Mouse (Mus musculus) forebrain, embryonic 12.5 days (tissue): ENCODE measurements around the gene Pcna. TPM values are rescaled to one million over a fixed set of nuclear protein-coding genes. Genes with fewer than 3 reads are reported as not detected.

Experiments used
- ATAC-seq: fragments of 200-750 bp; cut with Nextera tagmentation; 2 replicates; pipeline ENCODE4 v1.8.0; 2017; ENCODE audit warnings: moderate TSS enrichment; ENCODE audit not compliant: low FRiP score
- H3K27ac ChIP-seq: fragments of 300-500 bp; sonication (generic); 2 replicates; pipeline ENCODE4 v1.5.1; 2016; ENCODE audit warnings: mild to moderate bottlenecking
- H3K27me3 ChIP-seq: fragments of 300-500 bp; sonication (generic); 2 replicates; pipeline ENCODE4 v1.6.1; 2016; ENCODE audit warnings: mild to moderate bottlenecking
- H3K36me3 ChIP-seq: fragments of 300-500 bp; sonication (generic); replicated peaks from 2 replicates; pipeline ENCODE4 v1.6.1; 2016; ENCODE audit warnings: mild to moderate bottlenecking
- H3K4me1 ChIP-seq: fragments of 300-500 bp; sonication (generic); 2 replicates; pipeline ENCODE4 v1.6.1; 2016
- H3K4me2 ChIP-seq: fragments of 300-500 bp; sonication (generic); 2 replicates; pipeline ENCODE4 v1.6.1; 2016; ENCODE audit warnings: mild to moderate bottlenecking, moderate library complexity
- H3K4me3 ChIP-seq: fragments of 300-500 bp; sonication (generic); replicated peaks from 2 replicates; pipeline ENCODE4 v1.5.1; 2016; ENCODE audit warnings: mild to moderate bottlenecking
- H3K9ac ChIP-seq: fragments of 300-500 bp; sonication (generic); 2 replicates; pipeline ENCODE4 v1.6.1; 2016; ENCODE audit warnings: mild to moderate bottlenecking
- H3K9me3 ChIP-seq: fragments of 300-500 bp; sonication (generic); 2 replicates; pipeline ENCODE4 v1.6.1; 2016
- WGBS: fragments of 180-500 bp; shearing (Covaris S2); methylation state at CpG from one replicate; pipeline ENCODE4 v1.1.7; 2016; 5-methylcytosine and 5-hydroxymethylcytosine counted together
- polyA plus RNA-seq: library from polyadenylated mRNA; unstranded; fragments of >200 nt; fragmentation: Nextera tagmentation; extraction: Ambion mirVana; gene quantifications from 2 replicates; pipeline ENCODE4 v1.2.1, GENCODE M21; 2016

Pcna gene
- polyA plus RNA-seq, 1 experiment from 2014 or later, result 322 TPM

DNA sequence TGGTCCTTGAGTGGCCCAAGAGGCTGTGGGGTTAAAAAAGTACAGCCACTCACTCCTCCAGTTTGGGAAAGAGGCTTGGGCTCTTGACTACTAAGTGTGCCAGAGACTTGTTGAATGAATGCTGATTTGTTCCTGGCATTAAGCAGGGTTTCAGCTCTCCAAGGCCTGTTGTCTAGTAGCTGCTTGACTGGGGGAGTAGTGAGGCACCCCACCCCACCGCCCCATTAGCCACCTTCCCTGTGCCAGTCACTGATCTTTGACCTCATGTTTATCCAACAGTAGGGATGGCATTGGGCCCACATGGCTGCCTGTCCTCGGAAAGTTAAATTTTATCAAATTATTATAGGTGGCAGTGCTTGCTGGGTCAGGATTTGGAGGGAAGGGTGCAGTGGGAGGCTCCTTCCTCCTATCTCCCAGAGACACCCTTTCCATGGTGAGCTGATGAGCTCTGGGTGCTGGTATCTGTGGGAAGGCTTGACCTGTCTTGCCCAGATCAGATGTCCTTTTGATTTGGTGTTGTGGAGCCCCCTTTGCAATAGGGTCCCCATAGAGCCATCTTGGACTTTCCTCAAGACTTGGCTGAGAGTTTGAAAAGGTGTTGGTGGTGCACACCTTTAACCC lies 17.3 kb upstream of the Pcna start:
- no peaks in the 10 kb centered on the region; the same call in 1 of the 2 replicates for H3K4me1 ChIP-seq
- H3K36me3 ChIP-seq, result no peaks in the 10 kb centered on the region; the same call in 1 of the 2 replicates
- no peak overlapping the region for H3K27ac ChIP-seq
- H3K9ac ChIP-seq, result no peak overlapping the region
- H3K4me2 ChIP-seq, result no peak overlapping the region
- H3K4me3 ChIP-seq, result no peak overlapping the region
- H3K27me3 ChIP-seq, result no peaks in the 10 kb centered on the region
- 78% methylated on average over 2 of the region's 2 CpGs for WGBS
- ATAC-seq, result no peak
- H3K9me3 ChIP-seq, result no peaks in the 10 kb centered on the region

DNA sequence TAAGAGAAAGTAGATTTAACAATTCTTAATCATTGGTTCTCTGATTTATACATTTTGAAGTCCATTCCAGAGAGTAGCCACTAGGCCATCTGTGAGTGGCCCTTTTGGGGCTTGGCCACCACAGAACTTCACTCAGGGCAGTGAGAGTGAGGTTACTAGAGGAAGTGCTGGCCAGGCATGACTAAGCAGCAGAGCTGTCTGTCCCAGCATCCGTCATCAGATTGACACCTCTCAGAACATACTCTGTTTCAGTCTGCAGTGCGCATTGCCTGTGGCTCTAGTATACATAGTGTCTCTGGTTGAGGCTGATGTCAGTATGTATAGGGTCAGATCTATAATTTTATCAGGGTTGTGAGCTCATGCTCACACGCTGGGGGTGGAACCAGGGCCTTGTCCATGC lies 16.1 kb upstream of the Pcna start:
- H3K36me3 ChIP-seq, result no peaks in the 10 kb centered on the region
- H3K9ac ChIP-seq, result no peak overlapping the region
- no peak overlapping the region for H3K4me3 ChIP-seq
- H3K4me1 ChIP-seq, result peaks cover 11% of the 10 kb centered on the region
- no peak overlapping the region for H3K27ac ChIP-seq
- ATAC-seq, result no peak
- H3K9me3 ChIP-seq, result no peaks in the 10 kb centered on the region
- H3K27me3 ChIP-seq, result no peaks in the 10 kb centered on the region
- H3K4me2 ChIP-seq, result no peak overlapping the region
- 90% methylated on average over 3 of the region's 3 CpGs for WGBS

DNA sequence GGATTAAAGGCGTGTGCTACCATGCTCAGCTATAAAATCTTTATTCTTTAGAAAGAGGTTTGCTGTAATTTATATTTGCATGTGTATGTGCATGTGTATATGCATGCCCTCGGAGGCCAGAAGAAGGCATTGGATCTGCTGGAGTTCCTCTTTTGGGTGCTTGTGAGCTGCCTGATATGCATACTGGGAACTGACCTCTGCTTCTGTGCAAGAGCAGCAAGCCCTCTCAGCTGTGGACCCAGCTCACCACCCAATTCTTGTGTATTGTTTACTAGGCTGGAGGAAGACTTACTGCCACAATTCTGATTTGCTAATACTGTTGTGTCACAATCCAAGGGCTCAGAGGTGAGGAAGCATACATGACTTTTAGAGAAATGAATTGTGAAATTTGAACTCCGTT lies 13.0 kb upstream of the Pcna start:
- no peak for ATAC-seq
- no peak overlapping the region for H3K4me3 ChIP-seq
- H3K4me1 ChIP-seq, result peaks cover 13% of the 10 kb centered on the region
- H3K27ac ChIP-seq, result no peak overlapping the region
- H3K9me3 ChIP-seq, result no peaks in the 10 kb centered on the region
- no peak overlapping the region for H3K9ac ChIP-seq
- WGBS, result 92% methylated on average over 3 of the region's 3 CpGs
- no peaks in the 10 kb centered on the region for H3K27me3 ChIP-seq
- no peaks in the 10 kb centered on the region for H3K36me3 ChIP-seq
- H3K4me2 ChIP-seq, result no peak overlapping the region

DNA sequence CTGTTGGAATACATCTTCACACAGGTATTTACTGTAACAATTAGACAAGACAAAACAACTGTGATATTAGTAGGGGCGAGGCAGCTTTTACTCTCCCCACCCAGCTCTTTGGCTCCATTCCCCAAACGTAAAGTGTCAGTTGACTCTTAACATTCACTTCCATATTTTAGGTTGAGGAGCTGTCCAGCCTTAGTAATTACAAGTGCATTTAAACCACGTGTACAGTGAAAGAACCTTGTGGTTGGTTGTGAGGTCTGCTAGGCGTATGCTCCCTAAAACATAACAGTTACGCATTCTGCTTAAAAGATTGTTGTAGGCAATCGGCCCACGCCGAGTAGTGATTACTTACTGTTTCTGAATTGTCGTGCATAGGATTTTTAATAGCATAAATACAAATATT lies 12.1 kb upstream of the Pcna start:
- Histone ChIP-seq H3K9ac (no peak overlapping the region), H3K27me3 (no peaks in the 10 kb centered on the region), H3K9me3 (no peaks in the 10 kb centered on the region), H3K36me3 (no peaks in the 10 kb centered on the region), H3K4me1 (peaks cover 13% of the 10 kb centered on the region), H3K4me3 (peak overlapping the region; percentile 69; the same call in 1 of the 2 replicates), H3K4me2 (peak overlapping the region; percentile 65), H3K27ac (no peak overlapping the region)
- no peak for ATAC-seq
- 90% methylated on average over 9 of the region's 9 CpGs for WGBS

DNA sequence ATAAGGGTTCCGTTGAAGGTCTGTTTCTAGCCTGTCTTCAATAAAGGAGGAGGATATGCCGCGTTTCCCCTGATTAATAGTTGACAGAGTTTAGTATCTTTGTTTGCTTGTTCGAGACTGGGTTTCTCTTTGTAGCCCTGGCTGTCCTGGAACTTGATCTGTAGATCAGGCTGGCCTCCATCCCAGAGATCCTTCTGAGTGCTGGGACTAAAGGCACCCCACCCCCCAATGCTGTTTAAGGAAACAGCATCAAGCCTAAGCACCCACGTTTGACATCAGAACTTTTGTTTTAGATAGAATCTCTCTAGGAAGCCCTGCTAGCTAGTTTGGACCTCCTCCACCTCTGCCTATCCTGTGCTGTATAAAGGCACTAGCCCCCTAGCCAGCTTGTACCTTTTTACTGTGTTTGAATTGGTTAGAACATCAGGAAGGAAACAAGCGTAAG lies 11.2 kb upstream of the Pcna start:
- Histone ChIP-seq H3K27ac (peak overlapping the region; percentile 82; the same call in 1 of the 2 replicates), H3K4me1 (peaks cover 13% of the 10 kb centered on the region), H3K27me3 (no peaks in the 10 kb centered on the region), H3K9ac (peak overlapping the region; percentile 80), H3K4me3 (peak overlapping the region; percentile 69), H3K4me2 (peak overlapping the region; percentile 65), H3K36me3 (no peaks in the 10 kb centered on the region), H3K9me3 (no peaks in the 10 kb centered on the region)
- WGBS, result 15% methylated on average over 6 of the region's 6 CpGs
- no peak for ATAC-seq

DNA sequence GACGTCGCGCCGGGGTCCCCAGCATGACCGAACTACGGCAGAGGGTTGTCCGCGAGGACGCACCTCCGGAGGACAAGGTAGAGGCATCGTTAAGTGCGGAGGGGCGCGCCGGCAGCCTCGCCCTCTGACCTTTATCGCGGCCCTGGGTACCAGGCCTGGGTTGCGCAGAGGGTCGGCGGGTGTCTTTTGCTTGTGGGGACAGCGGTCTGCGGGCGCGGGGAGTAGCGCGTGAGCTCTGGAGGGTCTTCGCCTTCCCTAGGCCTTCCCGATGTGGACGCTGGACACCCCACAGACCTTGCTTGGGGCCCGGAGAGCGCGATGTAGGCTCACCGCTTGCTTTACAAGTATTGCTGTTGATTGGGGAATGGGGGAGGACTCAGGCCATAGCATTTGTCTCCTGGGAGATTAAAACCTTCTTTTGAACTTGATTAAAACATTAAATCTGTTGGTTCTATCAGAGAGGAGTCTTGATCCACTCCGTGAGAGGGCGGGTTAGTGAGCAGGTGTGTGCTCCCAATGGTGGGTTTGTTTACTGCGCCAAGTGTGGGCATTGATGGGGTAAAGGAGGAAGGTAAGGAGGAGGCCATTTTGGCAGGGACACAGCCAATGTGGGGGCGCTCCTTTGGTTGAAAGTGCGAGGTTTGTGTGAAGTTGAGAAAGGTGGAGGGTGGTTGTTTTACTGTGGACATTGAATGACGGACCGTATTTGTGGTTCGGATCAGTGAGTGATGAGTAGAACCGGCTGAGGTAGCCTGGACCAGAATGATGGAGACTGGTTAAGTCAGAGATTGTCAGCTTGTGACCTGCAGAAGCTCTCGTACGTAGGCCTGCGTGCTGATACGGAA lies 10.5 kb upstream of the Pcna start:
- Histone ChIP-seq H3K27ac (peak overlapping the region; percentile 82), H3K36me3 (no peaks in the 10 kb centered on the region), H3K4me2 (peak overlapping the region; percentile 65), H3K9ac (peak overlapping the region; percentile 80), H3K4me3 (peak overlapping the region; percentile 69), H3K9me3 (no peaks in the 10 kb centered on the region), H3K27me3 (no peaks in the 10 kb centered on the region), H3K4me1 (peaks cover 13% of the 10 kb centered on the region)
- ATAC-seq, result peak; percentile 69; the same call in 1 of the 2 replicates
- under 1% methylated on average over 47 of the region's 47 CpGs for WGBS

DNA sequence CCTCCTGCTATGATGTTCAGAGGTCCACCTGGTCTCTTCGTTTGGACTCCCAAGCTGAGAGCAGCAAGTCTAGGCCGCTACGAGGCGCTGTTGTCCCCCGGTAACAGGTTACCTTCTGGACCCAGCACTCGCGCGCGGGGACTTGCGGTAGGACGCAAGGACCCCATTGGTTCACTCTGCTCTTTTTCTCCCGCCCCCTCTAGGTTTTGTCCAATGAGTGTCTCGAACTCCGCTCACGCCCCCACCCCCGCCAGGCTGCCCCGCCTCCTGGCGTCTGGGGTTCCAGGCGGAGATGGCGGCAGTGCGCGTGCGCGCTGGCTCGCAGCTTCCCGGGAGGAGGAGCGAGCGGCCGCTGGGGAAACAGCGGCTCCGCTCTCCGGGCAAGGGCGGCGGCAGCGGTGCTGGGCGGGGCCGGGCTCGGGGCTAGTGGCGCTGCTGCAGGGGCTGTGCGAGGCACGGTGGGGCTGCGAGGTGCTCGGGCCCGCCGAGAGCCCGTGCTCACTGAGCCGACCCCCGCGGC lies 9.8 kb upstream of the Pcna start, which contains the start of gene Cds2:
Gene Cds2 (plus strand): TSS at position 270 of the 520 bp plus-strand sequence.
- H3K9ac ChIP-seq, result peak within 1 kb of the TSS; percentile 80
- H3K27ac ChIP-seq, result peak within 1 kb of the TSS; percentile 82
- H3K4me1 ChIP-seq, result peaks cover 13% of the 10 kb centered on the region
- H3K36me3 ChIP-seq, result no peaks in the 10 kb centered on the region
- ATAC-seq, result peak; percentile 99
- peak within 1 kb of the TSS; percentile 65 for H3K4me2 ChIP-seq
- H3K27me3 ChIP-seq, result no peaks in the 10 kb centered on the region
- H3K4me3 ChIP-seq, result peak within 1 kb of the TSS; percentile 69
- no peaks in the 10 kb centered on the region for H3K9me3 ChIP-seq
- WGBS, result 0% methylated on average over 49 of the region's 49 CpGs

DNA sequence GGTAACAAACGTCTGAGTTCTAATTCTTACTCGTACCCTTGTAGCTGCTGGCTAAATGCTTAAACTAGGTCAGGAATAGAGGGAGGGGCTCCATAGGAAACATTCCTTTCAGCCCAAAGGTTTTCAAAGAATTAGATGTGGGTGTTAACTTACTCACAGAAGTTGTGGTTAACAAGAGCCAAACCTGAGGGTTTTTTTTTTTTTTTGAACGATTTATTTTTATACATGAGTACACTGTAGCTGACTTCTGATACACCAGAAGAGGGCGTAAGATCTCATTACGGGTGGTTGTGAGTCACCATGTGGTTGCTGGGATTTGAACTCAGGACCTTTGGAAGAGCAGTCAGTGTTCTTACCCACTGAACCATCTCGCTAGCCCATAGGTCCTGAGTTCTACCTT lies 9.1 kb upstream of the Pcna start:
- 74% methylated on average over 6 of the region's 6 CpGs for WGBS
- H3K36me3 ChIP-seq, result no peaks in the 10 kb centered on the region
- no peak overlapping the region for H3K27ac ChIP-seq
- peak; percentile 0; the same call in 1 of the 2 replicates for ATAC-seq
- H3K9me3 ChIP-seq, result no peaks in the 10 kb centered on the region
- H3K27me3 ChIP-seq, result no peaks in the 10 kb centered on the region
- H3K9ac ChIP-seq, result no peak overlapping the region
- no peak overlapping the region for H3K4me2 ChIP-seq
- H3K4me3 ChIP-seq, result no peak overlapping the region
- H3K4me1 ChIP-seq, result peaks cover 13% of the 10 kb centered on the region

DNA sequence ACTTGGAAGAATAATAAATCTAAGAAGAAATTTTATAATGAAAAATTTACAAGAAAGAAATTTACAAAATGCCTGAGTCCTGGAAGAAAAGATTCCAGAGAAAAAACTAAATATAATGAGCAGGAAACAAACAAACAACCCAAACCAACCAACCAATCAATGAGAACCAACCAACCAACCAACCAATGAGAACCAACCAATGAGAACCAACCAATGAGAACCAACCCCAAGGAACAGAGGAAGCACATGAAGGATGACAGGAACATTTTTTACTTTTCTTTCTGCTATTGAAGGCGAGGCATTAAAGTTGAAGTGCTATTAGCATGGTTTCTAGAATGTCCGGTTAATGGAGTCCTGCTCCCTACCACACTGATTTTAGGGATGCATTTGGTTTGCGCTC lies 7.5 kb upstream of the Pcna start:
- no peaks in the 10 kb centered on the region for H3K9me3 ChIP-seq
- H3K27ac ChIP-seq, result no peak overlapping the region
- H3K36me3 ChIP-seq, result no peaks in the 10 kb centered on the region
- peaks cover 13% of the 10 kb centered on the region for H3K4me1 ChIP-seq
- no peak overlapping the region for H3K4me3 ChIP-seq
- H3K9ac ChIP-seq, result no peak overlapping the region
- no peaks in the 10 kb centered on the region for H3K27me3 ChIP-seq
- ATAC-seq, result no peak
- no peak overlapping the region for H3K4me2 ChIP-seq
- 96% methylated on average over 3 of the region's 3 CpGs for WGBS

DNA sequence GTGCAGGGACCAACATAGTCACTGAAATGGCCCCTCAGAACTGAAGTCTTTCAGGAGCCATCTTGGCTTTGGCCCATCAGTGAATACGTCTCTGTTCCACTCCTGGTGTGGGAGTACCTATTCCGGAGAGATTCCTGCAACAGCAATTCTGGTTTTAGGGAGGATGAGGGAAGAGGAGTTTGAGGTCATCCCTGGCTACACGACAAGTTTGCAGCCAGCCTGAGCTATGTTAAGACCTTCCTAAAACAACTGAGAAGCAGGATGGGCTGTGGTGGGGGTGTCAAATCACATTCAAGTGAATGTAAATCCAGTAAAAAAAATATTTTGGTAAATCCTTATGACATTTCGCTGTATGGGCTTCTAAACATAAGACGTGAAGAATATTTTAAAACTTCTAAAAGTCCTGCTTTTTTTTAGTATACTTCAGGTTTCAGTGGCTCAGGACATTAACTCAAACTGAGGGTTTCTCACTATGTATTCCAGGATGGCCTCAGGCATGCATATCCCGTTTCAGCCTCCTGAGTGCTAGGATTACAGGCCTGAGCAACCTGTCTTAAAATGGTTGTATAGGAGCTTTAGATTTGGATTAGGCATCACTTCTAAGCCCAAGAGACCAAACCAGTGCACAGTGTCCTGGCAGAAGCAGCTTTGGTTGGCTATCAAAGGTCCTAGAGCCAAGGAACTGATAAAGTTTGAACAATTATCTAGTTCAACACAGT lies 4.4 kb upstream of the Pcna start:
- no peak for ATAC-seq
- Histone ChIP-seq H3K4me1 (peaks cover 3% of the 10 kb centered on the region; the same call in 1 of the 2 replicates), H3K27me3 (no peaks in the 10 kb centered on the region), H3K4me2 (no peak overlapping the region), H3K4me3 (no peak overlapping the region), H3K27ac (no peak overlapping the region), H3K9me3 (no peaks in the 10 kb centered on the region), H3K9ac (no peak overlapping the region), H3K36me3 (no peaks in the 10 kb centered on the region)
- WGBS, result 94% methylated on average over 6 of the region's 6 CpGs

DNA sequence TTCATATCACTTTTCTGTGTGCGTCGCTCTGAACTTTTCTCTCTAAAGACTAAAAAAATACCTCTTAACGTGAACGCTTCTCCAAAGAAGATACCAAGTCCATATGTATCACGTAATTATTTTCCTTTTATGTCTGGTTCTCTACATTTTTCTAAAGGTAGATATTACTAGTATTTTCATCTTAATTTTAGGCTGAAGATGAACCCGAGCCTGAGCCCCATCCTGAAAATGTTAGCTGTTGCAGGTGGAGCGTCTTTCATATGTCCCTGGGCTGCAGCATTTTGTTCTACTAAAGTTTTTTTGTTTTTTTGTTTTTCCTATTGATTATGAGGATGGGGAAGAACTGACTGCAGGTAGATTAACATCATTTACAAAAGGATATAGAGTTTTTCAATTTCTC lies 489 bp upstream of the Pcna start:
- peaks cover 24% of the 10 kb centered on the region for H3K4me1 ChIP-seq
- H3K4me3 ChIP-seq, result peak overlapping the region; percentile 62
- peaks cover 17% of the 10 kb centered on the region for H3K36me3 ChIP-seq
- no peaks in the 10 kb centered on the region for H3K9me3 ChIP-seq
- peak overlapping the region; percentile 77; the same call in 1 of the 2 replicates for H3K27ac ChIP-seq
- H3K4me2 ChIP-seq, result peak overlapping the region; percentile 67
- WGBS, result 1% methylated on average over 7 of the region's 7 CpGs
- no peaks in the 10 kb centered on the region for H3K27me3 ChIP-seq
- peak overlapping the region; percentile 45 for H3K9ac ChIP-seq
- ATAC-seq, result no peak

DNA sequence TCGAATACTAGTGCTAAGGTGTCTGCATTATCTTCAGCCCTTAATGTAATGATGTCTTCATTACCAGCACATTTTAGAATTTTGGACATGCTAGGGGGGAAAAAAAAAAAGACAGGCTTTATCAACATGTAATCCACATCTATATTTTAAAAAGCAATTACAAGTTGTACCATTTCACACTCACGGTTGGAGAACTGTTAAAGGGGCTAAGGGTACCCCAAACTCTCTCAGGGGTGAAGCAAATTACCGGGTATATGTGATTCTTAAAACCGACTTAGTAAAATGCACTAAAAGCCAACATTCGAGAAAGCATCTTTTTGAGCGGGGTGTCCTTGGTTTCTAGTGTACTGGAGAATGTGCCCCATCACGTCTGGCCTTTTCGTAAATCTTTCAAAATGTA lies 1.2 kb downstream of the Pcna start:
- 10% methylated on average over 8 of the region's 8 CpGs for whole genome bisulfite sequencing
- Histone ChIP-seq H3K27ac (peak overlapping the region; percentile 82; the same call in 1 of the 2 replicates), H3K4me1 (peaks cover 33% of the 10 kb centered on the region), H3K9me3 (no peaks in the 10 kb centered on the region), H3K4me2 (peak overlapping the region; percentile 67), H3K36me3 (peaks cover 17% of the 10 kb centered on the region), H3K4me3 (peak overlapping the region; percentile 62), H3K9ac (peak overlapping the region; percentile 74), H3K27me3 (no peaks in the 10 kb centered on the region)
- ATAC-seq, result no peak
